Mouse (Mus musculus) small intestine, adult 2 months (tissue): Measurements from ENCODE around the gene Zbtb8os. TPM values are rescaled to one million over a fixed set of nuclear protein-coding genes. Genes with fewer than 3 reads are reported as not detected.

ENCODE experiments used
- H3K27ac ChIP-seq: fragments of 200-500 bp; 2 replicates; pipeline ENCODE4 v1.5.1; 2012; ENCODE audit warnings: low read depth, low read length, control low read depth, inconsistent platforms; ENCODE audit not compliant: insufficient read depth
- H3K27me3 ChIP-seq: fragments of 200-500 bp; 2 replicates; pipeline ENCODE4 v1.6.1; 2012; ENCODE audit warnings: mild to moderate bottlenecking, moderate library complexity, low read length, inconsistent platforms; ENCODE audit not compliant: control insufficient read depth, insufficient read depth
- H3K36me3 ChIP-seq: fragments of 200-500 bp; 2 replicates; pipeline ENCODE4 v1.6.1; 2012; ENCODE audit warnings: mild to moderate bottlenecking, low read length, control low read depth, inconsistent platforms; ENCODE audit not compliant: control insufficient read depth, insufficient read depth
- H3K4me1 ChIP-seq: fragments of 200-500 bp; 2 replicates; pipeline ENCODE4 v1.6.1; 2012; ENCODE audit warnings: low read length, inconsistent platforms, mixed read lengths; ENCODE audit not compliant: control insufficient read depth, insufficient read depth, insufficient read length
- H3K4me3 ChIP-seq: fragments of 200-500 bp; 2 replicates; pipeline ENCODE4 v1.5.1; 2012; ENCODE audit warnings: low read depth, mild to moderate bottlenecking, control low read depth, inconsistent platforms, low read length, moderate library complexity
- CTCF ChIP-seq: fragments of 200-500 bp; IDR thresholded peaks from 2 replicates; pipeline ENCODE4 v1.5.1; 2012; ENCODE audit warnings: low read depth, mild to moderate bottlenecking, control low read depth, inconsistent platforms, low read length, moderate library complexity, mixed read lengths; ENCODE audit not compliant: insufficient replicate concordance, insufficient read length; ENCODE audit errors: extremely low read depth
- POLR2A ChIP-seq: fragments of 200-500 bp; IDR thresholded peaks from 2 replicates; pipeline ENCODE4 v1.6.1; 2012; ENCODE audit warnings: low read depth, mild to moderate bottlenecking, control low read depth, inconsistent platforms, low read length, moderate library complexity
- WGBS: fragments of 180-500 bp; shearing (Covaris S2); methylation state at CpG from one replicate; pipeline ENCODE4 v1.1.7; 2018; 5-methylcytosine and 5-hydroxymethylcytosine counted together
- polyA plus RNA-seq: library from polyadenylated mRNA; depleted of rRNA; stranded (reverse); fragments of >200 nt; gene quantifications from 2 replicates; pipeline ENCODE4 v1.2.3, GENCODE M21; 2012

Zbtb8os gene
- polyA plus RNA-seq, 1 experiment: 9.6 TPM

DNA sequence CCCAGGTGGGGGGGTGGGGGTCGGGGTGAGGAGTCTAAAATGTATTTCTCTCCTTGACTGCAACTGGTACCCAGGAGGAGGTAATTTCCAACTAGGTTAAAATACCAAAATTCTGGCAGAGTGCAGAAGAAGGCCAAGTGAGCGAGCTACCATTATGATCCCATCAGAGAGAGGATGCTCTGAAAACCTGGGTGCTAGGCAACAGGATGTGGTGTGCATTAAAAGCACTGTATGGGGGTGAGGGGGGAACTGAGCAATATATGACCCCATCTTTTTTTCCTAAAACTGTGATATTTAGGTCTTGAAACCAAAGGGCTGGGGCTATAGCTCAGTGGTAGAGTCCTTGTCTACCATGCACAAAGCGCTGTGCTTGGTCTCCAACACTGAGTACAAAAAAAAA lies 28.9 kb downstream of the Zbtb8os start:
- Histone ChIP-seq H3K36me3 (peaks cover 26% of the 10 kb centered on the region), H3K27ac (0 out of 2 replicates have a peak overlapping the region, but pooled peaks have one; percentile 23), H3K27me3 (no peaks in the 10 kb centered on the region), H3K4me1 (peaks cover 5% of the 10 kb centered on the region), H3K4me3 (no peak overlapping the region)
- TF ChIP-seq POLR2A (no peak), CTCF (no peak)
- whole genome bisulfite sequencing: 85% methylated on average over 3 of the region's 3 CpGs

DNA sequence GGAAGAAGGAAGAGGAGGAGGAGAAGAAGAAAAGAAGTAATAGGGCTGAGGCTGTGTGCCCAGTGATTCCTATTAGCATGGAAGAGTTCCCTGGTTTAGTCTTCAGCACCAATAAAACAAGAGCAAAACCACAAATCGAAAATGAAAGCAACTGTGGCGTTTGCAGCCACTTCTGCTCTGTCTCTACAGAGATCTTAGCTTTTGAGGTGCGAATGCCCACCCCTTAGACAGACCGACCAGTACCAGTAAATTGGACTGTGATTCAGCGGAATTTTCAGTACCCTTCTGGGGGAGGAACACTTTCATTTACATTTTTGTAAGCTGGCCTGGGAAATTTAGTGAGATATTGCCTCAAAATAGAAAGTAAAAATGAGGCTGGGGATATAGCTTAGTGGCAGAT lies 29.7 kb downstream of the Zbtb8os start:
- Histone ChIP-seq H3K4me1 (peaks cover 5% of the 10 kb centered on the region), H3K4me3 (no peak overlapping the region), H3K27ac (peak overlapping the region; percentile 73), H3K27me3 (no peaks in the 10 kb centered on the region), H3K36me3 (peaks cover 19% of the 10 kb centered on the region)
- WGBS: 30% methylated on average over 5 of the region's 5 CpGs
- TF ChIP-seq CTCF (no peak), POLR2A (no peak)

DNA sequence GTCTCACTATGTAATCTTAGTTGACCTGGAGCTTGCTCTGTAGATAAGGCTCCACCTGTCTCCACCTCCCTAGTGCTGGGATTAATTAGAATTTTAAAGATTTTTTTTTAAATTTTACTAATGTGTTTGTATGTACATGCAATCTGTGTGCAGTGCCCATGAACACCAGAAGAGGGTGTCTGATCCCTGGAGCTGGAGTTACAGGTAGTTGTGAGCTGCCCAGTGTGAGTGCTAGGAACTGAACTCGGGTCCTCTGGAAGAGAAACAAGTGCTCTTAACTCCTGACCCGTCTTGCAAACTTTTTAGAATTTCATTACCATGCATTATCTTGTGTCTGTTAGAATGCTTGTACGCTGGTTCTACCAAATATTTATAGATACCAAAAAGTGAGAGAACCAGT lies 35.9 kb downstream of the Zbtb8os start:
- no peak overlapping the region for H3K4me3 ChIP-seq
- no peaks in the 10 kb centered on the region for H3K27me3 ChIP-seq
- no peak overlapping the region for H3K27ac ChIP-seq
- peaks cover 7% of the 10 kb centered on the region for H3K36me3 ChIP-seq
- TF ChIP-seq POLR2A (no peak), CTCF (no peak)
- 95% methylated on average over 3 of the region's 3 CpGs for WGBS
- peaks cover 13% of the 10 kb centered on the region; the same call in 1 of the 2 replicates for H3K4me1 ChIP-seq

DNA sequence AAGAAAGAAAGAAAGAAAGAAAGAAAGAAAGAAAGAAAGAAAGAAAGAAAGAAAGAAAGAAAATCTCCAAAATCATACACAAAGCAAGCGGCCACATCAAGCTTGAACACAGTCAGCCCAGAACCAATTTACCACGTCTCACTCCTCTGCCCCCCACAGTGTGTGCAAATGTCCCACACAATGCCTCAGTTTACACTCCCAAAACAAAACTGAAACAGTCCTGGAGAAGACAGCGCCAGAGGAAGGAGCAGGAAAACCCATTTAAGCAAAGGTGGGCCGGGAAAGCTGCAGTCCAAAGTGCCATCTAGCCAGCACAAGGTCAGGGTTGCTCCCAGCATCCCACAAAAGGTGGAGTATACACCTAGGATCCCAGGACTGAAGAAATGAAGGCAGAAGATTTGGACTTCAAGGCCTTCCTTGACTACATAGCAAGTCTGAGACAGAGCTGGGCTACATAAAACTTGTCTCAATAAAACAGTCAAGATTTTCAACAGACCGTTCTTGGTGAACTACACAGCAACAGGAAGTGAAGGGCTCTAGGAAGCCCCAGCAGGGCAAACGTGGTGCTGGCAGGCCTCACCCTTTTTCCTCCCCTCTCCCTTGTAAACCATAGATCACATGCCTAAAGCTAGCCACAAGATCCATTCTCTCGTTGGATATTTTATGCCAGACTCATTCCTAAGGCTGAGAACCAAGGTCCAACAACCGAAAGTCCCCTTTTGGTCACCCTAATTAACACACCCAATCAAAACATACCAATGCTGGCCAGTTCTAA lies 37.9 kb downstream of the Zbtb8os start:
- WGBS: 25% methylated on average over 8 of the region's 8 CpGs
- H3K27ac ChIP-seq: peak overlapping the region; percentile 66

DNA sequence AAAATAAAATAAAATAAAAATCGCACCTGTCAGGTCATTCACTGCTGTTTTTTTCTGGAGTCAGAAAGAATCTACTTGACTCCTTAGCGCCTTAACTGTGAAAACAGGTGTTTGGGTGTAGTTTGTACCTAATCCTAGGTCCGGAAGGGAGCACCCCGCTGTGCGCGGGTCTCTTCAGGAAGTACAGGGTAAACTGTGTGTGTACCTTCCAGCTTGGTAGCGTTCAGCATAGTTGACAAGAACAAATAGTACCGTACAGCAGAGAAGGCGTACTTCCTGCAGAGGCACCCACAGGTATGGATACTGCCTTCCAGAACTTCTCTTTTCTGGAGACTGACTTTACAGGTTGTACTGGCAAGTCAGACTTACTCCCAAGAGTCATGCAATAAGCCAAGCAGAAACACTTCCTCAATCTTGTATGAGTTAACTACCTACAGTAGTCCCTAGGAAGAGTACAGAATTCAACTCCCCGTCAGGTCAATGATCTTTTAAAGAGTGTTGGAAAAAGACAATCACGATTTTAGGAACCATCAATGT lies 38.8 kb downstream of the Zbtb8os start:
- Histone ChIP-seq H3K27ac (peak overlapping the region; percentile 67), H3K27me3 (no peaks in the 10 kb centered on the region), H3K36me3 (no peaks in the 10 kb centered on the region), H3K4me3 (no peak overlapping the region), H3K4me1 (peaks cover 13% of the 10 kb centered on the region; the same call in 1 of the 2 replicates)
- 23% methylated on average over 11 of the region's 11 CpGs for WGBS
- TF ChIP-seq CTCF (no peak), POLR2A (no peak)

More for the DNA sequence above, 37.9 kb downstream of the Zbtb8os start:
- TF ChIP-seq CTCF: no peak
- no peaks in the 10 kb centered on the region for H3K27me3 ChIP-seq
- H3K36me3 ChIP-seq: peaks cover 2% of the 10 kb centered on the region; the same call in 1 of the 2 replicates
- peaks cover 13% of the 10 kb centered on the region; the same call in 1 of the 2 replicates for H3K4me1 ChIP-seq
- no peak overlapping the region; the same call in 1 of the 2 replicates for H3K4me3 ChIP-seq

DNA sequence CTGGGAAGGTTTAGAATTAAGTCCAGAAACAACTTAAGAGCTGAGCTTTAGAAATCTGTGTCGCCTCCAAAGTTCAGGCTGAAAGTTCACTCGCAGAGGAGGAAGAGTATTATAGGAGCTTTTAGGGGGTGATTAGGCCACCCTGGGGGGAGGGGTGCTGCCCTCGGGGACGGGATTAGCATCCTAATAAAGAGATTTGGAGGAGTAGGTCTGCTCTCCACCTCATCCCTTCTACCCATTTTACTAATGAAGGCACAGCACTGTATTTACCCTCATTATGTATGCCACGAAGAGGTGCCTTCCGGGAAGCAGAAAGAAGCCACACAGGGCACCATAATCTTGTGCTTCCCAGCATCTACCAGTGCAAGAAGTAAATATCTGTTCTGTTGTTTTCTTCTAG lies 39.5 kb downstream of the Zbtb8os start:
- H3K36me3 ChIP-seq: no peaks in the 10 kb centered on the region
- no peak overlapping the region for H3K4me3 ChIP-seq
- WGBS: 61% methylated on average over 6 of the region's 6 CpGs
- no peaks in the 10 kb centered on the region for H3K27me3 ChIP-seq
- H3K4me1 ChIP-seq: peaks cover 15% of the 10 kb centered on the region; the same call in 1 of the 2 replicates
- peak overlapping the region; percentile 67 for H3K27ac ChIP-seq
- TF ChIP-seq CTCF (no peak), POLR2A (no peak)

DNA sequence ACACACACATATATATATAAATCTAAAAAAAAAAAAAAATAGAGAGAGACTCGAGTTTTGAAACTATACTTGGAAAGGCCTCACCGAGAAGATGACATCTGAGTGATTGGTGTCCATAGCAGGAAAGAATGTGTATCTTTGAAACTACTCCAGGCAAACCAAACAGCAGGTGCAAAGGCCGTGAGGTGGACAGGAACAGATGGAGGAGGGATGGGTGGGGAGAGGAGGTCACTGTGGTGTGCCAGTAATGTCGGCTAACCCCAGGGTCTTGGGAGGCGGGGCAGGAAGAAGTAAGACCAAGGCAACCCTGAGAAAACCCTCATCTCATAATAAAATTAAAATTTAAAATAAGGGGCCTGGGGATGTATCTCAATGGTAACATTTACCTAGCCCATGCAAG lies 40.3 kb downstream of the Zbtb8os start:
- TF ChIP-seq POLR2A (no peak), CTCF (no peak)
- Histone ChIP-seq H3K27ac (no peak overlapping the region), H3K27me3 (no peaks in the 10 kb centered on the region), H3K36me3 (no peaks in the 10 kb centered on the region), H3K4me1 (peaks cover 15% of the 10 kb centered on the region; the same call in 1 of the 2 replicates), H3K4me3 (no peak overlapping the region)
- 40% methylated on average over 5 of the region's 5 CpGs for WGBS
